Comparison of ENCODE assay signal across 18 mouse cellular contexts in genomic region chr11:121661116-121661515, GRCm38 (mm10). TPM values are rescaled to one million over a fixed set of nuclear protein-coding genes. Genes with fewer than 3 reads are reported as not detected.
A peak's percentile ranks its signal among the peaks of the same experiment; 100 is the strongest.
DNase-seq lines count a peak whose midpoint lies in the region; TF ChIP-seq lines count a peak whose summit lies in the region.
"Had no signal": no experiment of that assay in that cellular context is flagged by ENCODE, and none has a peak within 500 bp of the region (broad histone marks: within the 10 kb centered on the region; RNA-seq: fewer than 3 reads in every experiment).

No protein-coding gene starts in this region.

- peak; percentile 60 for DNase-seq in heart, embryonic 10.5 days (ENCODE audit: low spot score)
- no peak for DNase-seq in heart, adult 8-10 months (ENCODE audit: low spot score)
- peak; percentile 28 for DNase-seq in kidney, adult 2 months
- DNase-seq in kidney, adult 18-20 months, result no peak
- peak; percentile 13 to 33 for DNase-seq in kidney, postnatal 36 days
- no peak for DNase-seq in kidney, adult 9 months
- no peak for DNase-seq in adrenal gland, postnatal 4 days (ENCODE audit: low spot score in 2 of 2)
- DNase-seq: adrenal gland, adult 2 months; adrenal gland, postnatal 10 days; adrenal gland, postnatal 25 days; cerebellum, adult 11-12 months; cerebellum, adult 2 months; cerebellum, adult 9-10 months; cerebellum, postnatal 25 days had no signal

- H3K27ac ChIP-seq in heart, embryonic 10.5 days, result no peak overlapping the region
- no peak overlapping the region for H3K27ac ChIP-seq in kidney, adult 2 months (ENCODE audit: insufficient read depth, low read depth, low read length)
- H3K27ac ChIP-seq: embryonic facial prominence, embryonic 10.5 days; embryonic facial prominence, embryonic 12.5 days; forebrain, embryonic 13.5 days; forebrain, embryonic 15.5 days had no signal

- H3K4me1 ChIP-seq in heart, embryonic 10.5 days, result no peaks in the 10 kb centered on the region
- no peaks in the 10 kb centered on the region for H3K4me1 ChIP-seq in kidney, adult 2 months (ENCODE audit: control insufficient read depth, insufficient read depth, low read length)
- H3K4me1 ChIP-seq: embryonic facial prominence, embryonic 10.5 days; embryonic facial prominence, embryonic 12.5 days; forebrain, embryonic 13.5 days; forebrain, embryonic 15.5 days had no signal

- TF ChIP-seq POLR2A in kidney, adult 2 months (IDR thresholded peaks at IDR 0.05; ENCODE audit: low read depth, low read length), result no peak

- no peak for TF ChIP-seq CTCF in kidney, adult 2 months (conservative IDR thresholded peaks at IDR 0.05; ENCODE audit: insufficient read depth, insufficient read length, low read depth, low read length)

- no peaks in the 10 kb centered on the region for H3K27me3 ChIP-seq in heart, embryonic 10.5 days (ENCODE audit: insufficient read depth, poor library complexity, severe bottlenecking)
- no peaks in the 10 kb centered on the region for H3K27me3 ChIP-seq in kidney, adult 2 months (replicated peaks; ENCODE audit: control insufficient read depth, insufficient read depth, low read length)
- H3K27me3 ChIP-seq: embryonic facial prominence, embryonic 12.5 days; forebrain, embryonic 13.5 days; forebrain, embryonic 15.5 days had no signal

- WGBS in heart, embryonic 10.5 days, result 83% methylated on average over 2 of the region's 2 CpGs
- WGBS in kidney, adult 2 months, result 47% methylated on average over 2 of the region's 2 CpGs

- no peak overlapping the region for H3K4me3 ChIP-seq in heart, embryonic 10.5 days
- no peak overlapping the region for H3K4me3 ChIP-seq in kidney, adult 2 months (ENCODE audit: insufficient read depth, low read depth, low read length)
- H3K4me3 ChIP-seq: embryonic facial prominence, embryonic 10.5 days; embryonic facial prominence, embryonic 12.5 days; forebrain, embryonic 13.5 days; forebrain, embryonic 15.5 days had no signal

- H3K36me3 ChIP-seq in heart, embryonic 10.5 days, result peaks cover 31% of the 10 kb centered on the region
- H3K36me3 ChIP-seq in kidney, adult 2 months (ENCODE audit: control insufficient read depth, insufficient read depth, low read length), result 0 out of 2 replicates have a peak, but pooled peaks cover 1% of the 10 kb centered on the region
- H3K36me3 ChIP-seq: forebrain, embryonic 15.5 days had no signal

- H3K9me3 ChIP-seq in heart, embryonic 10.5 days, result no peaks in the 10 kb centered on the region
- H3K9me3 ChIP-seq: embryonic facial prominence, embryonic 10.5 days; embryonic facial prominence, embryonic 12.5 days; forebrain, embryonic 13.5 days; forebrain, embryonic 15.5 days had no signal

RNA-seq across cellular contexts. Expression of gene B3gntl1, which starts 11.8 kb away (rescaled TPM):
- polyA plus RNA-seq in heart, embryonic 10.5 days (2016; fragmentation: Nextera tagmentation; extraction: Ambion mirVana), result 7.4 and 9.7 TPM in 2 replicates
- 1 to 10 TPM; 4.0 to 5.7 (median 5.2) TPM for total RNA-seq in heart, adult 8-10 months (2022)
- polyA plus RNA-seq in kidney, adult 2 months (2012; rRNA removed), result 4.9 and 5.0 TPM in 2 replicates
- 10 to 100 TPM; 11.9 to 14.5 TPM for total RNA-seq in adrenal gland, postnatal 4 days (2021)

RNA-seq across cellular contexts. Expression of gene Metrnl, which starts 40.2 kb away (rescaled TPM):
- polyA plus RNA-seq in heart, embryonic 10.5 days (2016; fragmentation: Nextera tagmentation; extraction: Ambion mirVana), result 6.3 and 6.4 TPM in 2 replicates
- total RNA-seq in heart, adult 8-10 months (2022), result 10 to 100 TPM; 15.1 to 20.3 (median 19.2) TPM
- polyA plus RNA-seq in kidney, adult 2 months (2012; rRNA removed), result 42.6 and 49.1 TPM in 2 replicates
- total RNA-seq in adrenal gland, postnatal 4 days (2021), result 10 to 100 TPM; 13.8 to 16.8 TPM

Comparison
In these comparisons a context has a peak if more than half of its experiments do, and no peak if none do; other contexts are left out.
1. DNase-seq: peak in heart, embryonic 10.5 days (single experiment), kidney, adult 2 months (single experiment) and kidney, postnatal 36 days (2 of 2); none in heart, adult 8-10 months (single experiment), kidney, adult 18-20 months (single experiment), kidney, adult 9 months (single experiment) and adrenal gland, postnatal 4 days (0 of 2).